Mouse (Mus musculus) lung, embryonic 14.5 days (tissue): ENCODE measurements at regions not wholly inside any gene's neighbourhood (a gene's known extent, or its start where the extent isn't known, plus 50 kb on each side); places are given as distances from the start of the nearest gene placed in this dataset.

ENCODE experiments used
- ATAC-seq: fragments of 200-750 bp; cut with Nextera tagmentation; 2 replicates; pipeline ENCODE4 v1.8.0; 2017; ENCODE audit warnings: mild to moderate bottlenecking, moderate TSS enrichment, moderate library complexity; ENCODE audit not compliant: insufficient read depth
- DNase-seq: peaks from one replicate; pipeline ENCODE4 v3.0.0-alpha.2; 2015
- H3K27ac ChIP-seq: fragments of 300-500 bp; sonication (generic); 2 replicates; pipeline ENCODE4 v1.5.1; 2014; ENCODE audit warnings: low read depth, mild to moderate bottlenecking, moderate library complexity
- H3K27me3 ChIP-seq: fragments of 300-500 bp; sonication (generic); 2 replicates; pipeline ENCODE4 v1.6.1; 2014; ENCODE audit warnings: low read length, control low read depth; ENCODE audit not compliant: insufficient read depth
- H3K36me3 ChIP-seq: fragments of 300-500 bp; sonication (generic); 2 replicates; pipeline ENCODE4 v1.6.1; 2014; ENCODE audit warnings: control low read depth; ENCODE audit not compliant: insufficient read depth
- H3K4me1 ChIP-seq: fragments of 300-500 bp; sonication (generic); 2 replicates; pipeline ENCODE4 v1.6.1; 2014; ENCODE audit warnings: antibody characterized with exemption, control low read depth; ENCODE audit not compliant: insufficient read depth
- H3K4me2 ChIP-seq: fragments of 300-500 bp; sonication (generic); 2 replicates; pipeline ENCODE4 v1.6.1; 2014; ENCODE audit warnings: mild to moderate bottlenecking
- H3K4me3 ChIP-seq: fragments of 300-500 bp; sonication (generic); 2 replicates; pipeline ENCODE4 v1.5.1; 2014; ENCODE audit warnings: low read depth, low read length
- H3K9ac ChIP-seq: fragments of 300-500 bp; sonication (generic); 2 replicates; pipeline ENCODE4 v1.6.1; 2014
- H3K9me3 ChIP-seq: fragments of 300-500 bp; sonication (generic); 2 replicates; pipeline ENCODE4 v1.6.1; 2016; ENCODE audit warnings: low read depth, low read length, control low read depth
- CTCF ChIP-seq: IDR thresholded peaks from 2 replicates; pipeline ENCODE4 v1.5.1; 2016; ENCODE audit warnings: antibody characterized with exemption, low read depth
- WGBS: fragments of 180-500 bp; shearing (Covaris S2); extraction: QIAGEN DNeasy Blood & Tissue Kit; methylation state at CpG from one replicate; pipeline ENCODE4 v1.1.7; 2014; 5-methylcytosine and 5-hydroxymethylcytosine counted together

- no peaks in the 10 kb centered on the region for H3K27me3 ChIP-seq
- H3K4me2 ChIP-seq, result no peak overlapping the region
- no peak overlapping the region for H3K9ac ChIP-seq
- H3K4me1 ChIP-seq, result 0 out of 2 replicates have a peak, but pooled peaks cover 9% of the 10 kb centered on the region
- no peak for ATAC-seq
- no peaks in the 10 kb centered on the region for H3K36me3 ChIP-seq
- 74% methylated on average over 2 of the region's 2 CpGs for WGBS
- no peak overlapping the region for H3K4me3 ChIP-seq
- no peak overlapping the region for H3K27ac ChIP-seq
- no peaks in the 10 kb centered on the region for H3K9me3 ChIP-seq
- no peak for TF ChIP-seq CTCF
- DNase-seq, result no peak
Observed at GRCm38 (mm10) chr12:78095916-78096315, 98.1 kb upstream of the Gm6657 start.

GRCm38 (mm10) chr12:78097119-78097518 lies 96.9 kb upstream of the Gm6657 start:
- ATAC-seq (no peak), DNase-seq (no peak)
- Histone ChIP-seq H3K4me1 (0 out of 2 replicates have a peak, but pooled peaks cover 9% of the 10 kb centered on the region), H3K4me2 (no peak overlapping the region), H3K9me3 (no peaks in the 10 kb centered on the region), H3K36me3 (no peaks in the 10 kb centered on the region), H3K4me3 (no peak overlapping the region), H3K9ac (no peak overlapping the region), H3K27me3 (no peaks in the 10 kb centered on the region), H3K27ac (no peak overlapping the region)
- TF ChIP-seq CTCF, result no peak
- 81% methylated on average over 1 of the region's 1 CpGs for WGBS

- Histone ChIP-seq H3K9me3 (no peaks in the 10 kb centered on the region), H3K4me2 (no peak overlapping the region), H3K9ac (no peak overlapping the region), H3K36me3 (no peaks in the 10 kb centered on the region), H3K4me3 (no peak overlapping the region), H3K27ac (no peak overlapping the region), H3K27me3 (no peaks in the 10 kb centered on the region), H3K4me1 (0 out of 2 replicates have a peak, but pooled peaks cover 9% of the 10 kb centered on the region)
- no peak; the same call in 1 of the 2 replicates for TF ChIP-seq CTCF
- WGBS, result 72% methylated on average over 2 of the region's 2 CpGs
- DNase-seq (no peak), ATAC-seq (no peak)
Observed at GRCm38 (mm10) chr12:78097692-78098091, 96.3 kb upstream of the Gm6657 start.

- WGBS, result 28% methylated on average over 9 of the region's 9 CpGs
- H3K36me3 ChIP-seq, result no peaks in the 10 kb centered on the region
- H3K4me1 ChIP-seq, result 0 out of 2 replicates have a peak, but pooled peaks cover 9% of the 10 kb centered on the region
- TF ChIP-seq CTCF, result no peak
- H3K9me3 ChIP-seq, result no peaks in the 10 kb centered on the region
- DNase-seq, result peak; percentile 84
- peak overlapping the region; percentile 68 for H3K27ac ChIP-seq
- H3K4me3 ChIP-seq, result no peak overlapping the region
- H3K27me3 ChIP-seq, result no peaks in the 10 kb centered on the region
- H3K9ac ChIP-seq, result no peak overlapping the region
- peak; percentile 95 for ATAC-seq
- peak overlapping the region; percentile 21; the same call in 1 of the 2 replicates for H3K4me2 ChIP-seq
Observed at GRCm38 (mm10) chr12:78098765-78099194, 95.3 kb upstream of the Gm6657 start.

GRCm38 (mm10) chr12:78099761-78100160 lies 94.3 kb upstream of the Gm6657 start:
- DNase-seq, result peak; percentile 36
- Histone ChIP-seq H3K27ac (no peak overlapping the region), H3K4me1 (0 out of 2 replicates have a peak, but pooled peaks cover 9% of the 10 kb centered on the region), H3K27me3 (no peaks in the 10 kb centered on the region), H3K9ac (no peak overlapping the region), H3K9me3 (no peaks in the 10 kb centered on the region), H3K36me3 (no peaks in the 10 kb centered on the region), H3K4me2 (no peak overlapping the region), H3K4me3 (no peak overlapping the region)
- WGBS, result 60% methylated on average over 4 of the region's 4 CpGs
- no peak for TF ChIP-seq CTCF
- no peak for ATAC-seq

GRCm38 (mm10) chr12:78100756-78101155 lies 93.3 kb upstream of the Gm6657 start:
- Histone ChIP-seq H3K4me1 (0 out of 2 replicates have a peak, but pooled peaks cover 9% of the 10 kb centered on the region), H3K36me3 (no peaks in the 10 kb centered on the region), H3K27me3 (no peaks in the 10 kb centered on the region), H3K27ac (no peak overlapping the region), H3K4me3 (no peak overlapping the region), H3K9me3 (no peaks in the 10 kb centered on the region), H3K4me2 (no peak overlapping the region), H3K9ac (no peak overlapping the region)
- WGBS, result 86% methylated on average over 3 of the region's 3 CpGs
- ATAC-seq (no peak), DNase-seq (no peak)
- TF ChIP-seq CTCF, result no peak

GRCm38 (mm10) chr12:78109931-78110330 lies 84.1 kb upstream of the Gm6657 start:
- no peak for ATAC-seq
- Histone ChIP-seq H3K27me3 (no peaks in the 10 kb centered on the region), H3K36me3 (no peaks in the 10 kb centered on the region), H3K9me3 (no peaks in the 10 kb centered on the region), H3K4me1 (no peaks in the 10 kb centered on the region), H3K4me3 (no peak overlapping the region), H3K9ac (no peak overlapping the region), H3K4me2 (no peak overlapping the region), H3K27ac (no peak overlapping the region)
- no peak for DNase-seq
- WGBS, result 75% methylated on average over 1 of the region's 1 CpGs
- no peak for TF ChIP-seq CTCF
